Mouse (Mus musculus) megakaryocyte progenitor cell, adult 5-6 weeks (primary cell): ENCODE data around the gene Slc26a8. TPM values are rescaled to one million over a fixed set of nuclear protein-coding genes. Genes with fewer than 3 reads are reported as not detected.
A peak's percentile ranks its signal among the peaks of the same experiment; 100 is the strongest.
"Not testable (repeated sequence)": the region's sequence is repeated elsewhere in the genome, so short reads cannot be mapped to it uniquely, and the experiment has no call there.

Experiments
- ATAC-seq: replicated peaks from 2 replicates; pipeline ENCODE4 v1.8.0; 2016; ENCODE audit warnings: mild to moderate bottlenecking, moderate TSS enrichment, inconsistent platforms; ENCODE audit not compliant: poor library complexity
- total RNA-seq, 2 experiments: library from RNA; stranded (forward) in 1 of 2; stranded (reverse) in 1 of 2; fragments of 157-497, 149-512 nt in 1 of 2; fragments of 200-1000 nt in 1 of 2; gene quantifications; 2 replicates each; pipeline versions ENCODE4 v1.2.3 to v1.2.4; 2015 to 2017

Slc26a8 gene
- 1.3 and 3.0 TPM in 2 replicates for total RNA-seq (2015)
- total RNA-seq (2017) = 0.21 and 1.5 TPM in 2 replicates

GRCm38 (mm10) chr17:28689586-28690283 is at the start of gene Slc26a8:
TSS of gene Slc26a8 (minus strand) at chr17:28690233.
- no peak for ATAC-seq

DNA sequence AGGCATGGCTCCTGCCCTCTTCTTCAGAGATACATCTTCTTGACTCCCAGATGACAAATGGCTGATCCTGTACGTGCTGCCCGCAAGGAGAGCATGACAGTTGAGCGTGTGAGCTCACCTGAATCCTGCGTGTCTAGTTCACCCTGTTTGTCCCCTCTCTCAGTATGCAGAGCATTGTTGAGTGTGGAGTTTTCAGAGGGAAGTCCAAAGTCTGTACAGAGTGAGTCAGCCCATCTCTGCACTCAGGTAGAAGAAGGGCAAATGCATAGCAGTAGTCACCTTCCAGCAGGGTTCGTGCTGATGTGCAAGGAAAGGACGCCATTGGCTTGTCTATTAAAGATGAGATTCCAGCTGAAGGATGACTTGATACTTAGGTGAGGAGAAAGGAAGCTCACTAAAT is 49.2 kb upstream of the Slc26a8 start:
- ATAC-seq = no peak

- no peak; the same call in 1 of the 2 replicates for ATAC-seq
These were observed 47.9 kb upstream of the Slc26a8 start for GRCm38 (mm10) chr17:28737973-28738372.

- ATAC-seq = peak; percentile 94
These were observed 46.5 kb upstream of the Slc26a8 start for GRCm38 (mm10) chr17:28736486-28736885.

DNA sequence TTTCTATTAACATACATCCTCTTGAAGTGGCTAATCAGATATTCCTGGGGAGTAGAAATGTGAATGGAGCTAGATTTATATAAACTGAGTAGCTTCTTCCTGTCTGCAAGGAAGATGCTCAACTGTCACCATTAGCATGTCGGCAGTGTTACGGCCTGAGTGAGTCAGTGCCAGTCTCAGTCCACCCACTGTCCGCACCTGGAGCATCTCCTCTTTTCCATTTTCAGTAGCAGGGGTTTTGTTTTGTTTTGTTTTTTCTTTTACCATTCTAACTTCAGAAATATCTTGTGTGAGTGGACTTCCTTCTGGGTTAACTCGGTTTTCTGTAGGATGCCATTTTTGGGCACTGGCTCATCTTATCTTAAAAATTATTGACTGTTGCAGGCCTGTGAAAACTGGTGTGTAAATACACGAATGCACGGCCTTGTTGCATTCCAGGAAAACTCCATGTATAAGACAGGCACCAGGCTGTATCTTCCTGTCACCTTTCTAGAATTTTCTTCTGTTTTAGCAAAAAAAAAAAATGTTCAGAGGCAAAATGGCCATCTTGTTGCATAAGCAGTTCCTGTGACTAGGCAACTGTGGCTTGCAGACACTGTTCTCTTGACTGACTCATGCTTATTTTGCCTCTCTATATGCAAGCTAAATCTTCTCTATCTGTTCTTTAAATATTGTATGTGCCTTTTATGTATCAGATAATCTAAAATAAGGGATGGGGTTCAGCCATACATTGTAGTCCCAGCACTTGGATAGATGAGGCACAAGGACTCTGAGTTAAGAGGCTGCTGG is 45.5 kb upstream of the Slc26a8 start:
- ATAC-seq = no peak

- ATAC-seq = not testable (repeated sequence)
These were observed 37.5 kb upstream of the Slc26a8 start for GRCm38 (mm10) chr17:28727511-28727910.

GRCm38 (mm10) chr17:28725783-28726182 is 35.8 kb upstream of the Slc26a8 start, which contains the start of gene AC170998.1:
TSS of gene AC170998.1 (plus strand) at chr17:28726083.
- ATAC-seq = no peak

GRCm38 (mm10) chr17:28717535-28717934 is 27.5 kb upstream of the Slc26a8 start:
- no peak for ATAC-seq

DNA sequence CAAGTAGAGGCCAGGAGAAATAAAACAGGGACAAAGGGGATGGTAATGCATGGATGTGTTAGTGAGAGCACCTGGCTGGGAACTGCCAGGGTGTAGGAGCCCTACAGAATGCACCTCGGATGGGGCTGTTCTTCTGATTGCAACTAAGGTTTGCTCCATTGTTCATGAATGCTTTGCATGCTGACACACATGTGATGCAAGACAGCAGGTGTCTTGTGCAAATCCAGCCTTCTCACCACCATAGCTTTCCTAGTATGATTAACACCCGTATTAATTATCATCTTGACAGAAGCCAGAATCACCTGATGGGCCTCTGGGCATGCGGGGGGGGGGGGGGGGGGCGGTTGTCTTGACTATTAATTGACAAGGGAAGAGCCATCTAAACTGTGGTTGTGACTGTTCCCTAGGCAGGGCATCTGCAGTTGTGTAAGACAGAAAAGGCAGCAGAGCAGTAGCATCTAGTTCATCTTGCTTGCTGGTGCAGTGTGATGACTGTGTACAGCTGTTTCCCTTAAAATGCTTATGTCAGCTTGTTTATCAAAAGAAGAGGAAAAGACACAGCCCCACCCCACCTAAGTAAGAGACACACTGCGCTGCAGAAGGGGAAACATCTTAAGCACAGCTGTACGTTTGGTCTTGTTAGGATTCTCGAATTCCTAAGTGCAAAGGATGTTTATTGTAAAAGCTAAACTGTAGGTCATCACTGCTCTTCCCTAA is 26.0 kb upstream of the Slc26a8 start:
- no peak for ATAC-seq

GRCm38 (mm10) chr17:28714006-28714405 is 24.0 kb upstream of the Slc26a8 start:
- ATAC-seq = no peak; the same call in 1 of the 2 replicates

GRCm38 (mm10) chr17:28712305-28712704 is 22.3 kb upstream of the Slc26a8 start:
- no peak for ATAC-seq

DNA sequence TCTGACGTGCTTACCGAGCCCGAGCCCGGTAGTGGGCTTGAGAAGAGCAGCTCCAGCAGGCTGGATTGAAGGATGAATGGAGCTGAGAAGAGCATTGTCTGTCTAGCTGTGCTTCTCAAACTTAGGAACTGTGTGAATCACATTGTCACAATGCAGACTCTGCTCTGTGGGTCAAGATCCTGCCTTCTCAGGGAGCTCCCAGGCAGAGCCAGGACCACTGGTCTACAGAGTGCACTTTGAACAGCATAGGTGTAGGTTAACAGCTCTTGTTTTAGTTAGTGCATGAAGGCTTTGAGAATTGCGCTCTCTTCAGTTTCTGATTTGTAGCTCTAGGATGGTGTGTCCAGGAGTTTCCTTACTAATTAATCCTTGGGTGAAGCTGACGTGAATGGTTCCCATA is 21.2 kb upstream of the Slc26a8 start:
- ATAC-seq = no peak

GRCm38 (mm10) chr17:28710291-28710688 is 20.3 kb upstream of the Slc26a8 start:
- ATAC-seq = no peak

- ATAC-seq = peak; percentile 66
These were observed 19.7 kb upstream of the Slc26a8 start for GRCm38 (mm10) chr17:28709552-28710290.

- peak; percentile 41; the same call in 1 of the 2 replicates for ATAC-seq
These were observed 19.0 kb upstream of the Slc26a8 start for GRCm38 (mm10) chr17:28708989-28709388.

GRCm38 (mm10) chr17:28707816-28708215 is 17.8 kb upstream of the Slc26a8 start:
- no peak for ATAC-seq

DNA sequence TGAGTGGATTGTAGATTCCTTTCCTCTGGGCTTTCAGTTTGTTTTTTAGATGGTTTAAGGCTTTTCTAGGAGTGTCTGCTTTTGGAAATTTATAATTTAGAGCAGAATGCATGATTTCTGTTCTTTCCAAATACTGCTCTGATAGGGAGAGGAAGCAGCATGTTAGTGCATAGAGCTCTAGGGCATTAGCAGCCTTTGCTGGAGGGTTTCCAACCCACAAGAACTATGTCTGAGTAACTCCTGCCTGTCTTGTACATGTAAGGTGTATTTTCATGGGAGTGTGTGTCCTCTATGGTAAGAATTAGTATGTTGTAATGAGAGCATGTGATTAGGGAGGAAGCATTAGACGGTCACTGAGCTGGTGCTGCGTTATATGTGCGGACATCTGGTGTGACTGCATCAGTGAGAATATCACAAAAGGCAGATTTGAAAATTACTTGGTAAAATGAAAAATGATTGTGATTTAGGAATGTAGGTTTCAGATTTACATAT is 17.1 kb upstream of the Slc26a8 start:
- peak; percentile 17; the same call in 1 of the 2 replicates for ATAC-seq

DNA sequence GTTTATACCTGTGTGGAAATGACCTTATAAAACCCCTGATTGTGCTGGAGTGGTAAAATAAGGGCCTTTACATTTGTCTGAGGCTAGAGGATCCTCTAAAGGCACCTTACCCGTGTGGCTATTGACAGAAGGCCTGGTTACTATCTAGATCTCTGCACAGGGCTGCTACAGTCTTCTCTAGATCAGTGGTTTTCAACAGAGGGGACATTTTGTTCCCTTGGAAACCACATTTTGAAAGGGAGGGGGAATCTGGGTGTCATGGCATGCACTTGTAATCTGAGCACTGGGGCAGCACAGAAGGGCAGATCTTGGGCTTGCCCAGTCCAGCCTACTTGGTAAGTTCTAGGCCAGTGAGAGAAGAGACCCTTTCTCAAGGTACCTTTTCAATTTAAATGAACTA is 16.7 kb upstream of the Slc26a8 start:
- peak; percentile 43 for ATAC-seq

DNA sequence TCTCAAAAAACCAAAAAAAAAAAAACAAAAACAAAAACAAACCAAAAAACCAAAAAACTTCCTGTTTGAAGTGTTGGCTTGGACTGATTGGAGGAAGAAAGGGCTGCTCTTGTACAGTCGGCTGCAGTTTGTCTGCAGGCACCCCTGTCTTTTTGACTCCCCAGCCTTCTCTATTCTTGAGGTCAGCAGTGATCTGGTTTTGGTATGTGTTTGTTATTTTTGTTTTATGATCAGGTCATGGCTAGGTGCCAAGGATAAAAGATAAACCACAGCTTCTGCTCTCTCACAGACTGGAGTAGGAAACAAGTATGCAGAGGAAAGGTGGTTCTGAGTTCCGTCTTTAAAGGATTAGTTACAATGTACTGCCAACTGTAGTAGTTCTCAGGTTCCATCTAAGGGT is 12.6 kb upstream of the Slc26a8 start:
- ATAC-seq = no peak

GRCm38 (mm10) chr17:28701737-28702136 is 11.7 kb upstream of the Slc26a8 start:
- ATAC-seq = no peak
